Mouse (Mus musculus) ovary, postnatal 36 days (tissue): ENCODE results near the gene Ifitm6.
"Not testable (repeated sequence)": the region's sequence is repeated elsewhere in the genome, so short reads cannot be mapped to it uniquely, and the experiment has no call there.

Source experiments
- DNase-seq: peaks from one replicate; pipeline ENCODE4 v3.0.0; 2022; ENCODE audit warnings: low spot score, mixed read lengths

Gene Ifitm6

DNA sequence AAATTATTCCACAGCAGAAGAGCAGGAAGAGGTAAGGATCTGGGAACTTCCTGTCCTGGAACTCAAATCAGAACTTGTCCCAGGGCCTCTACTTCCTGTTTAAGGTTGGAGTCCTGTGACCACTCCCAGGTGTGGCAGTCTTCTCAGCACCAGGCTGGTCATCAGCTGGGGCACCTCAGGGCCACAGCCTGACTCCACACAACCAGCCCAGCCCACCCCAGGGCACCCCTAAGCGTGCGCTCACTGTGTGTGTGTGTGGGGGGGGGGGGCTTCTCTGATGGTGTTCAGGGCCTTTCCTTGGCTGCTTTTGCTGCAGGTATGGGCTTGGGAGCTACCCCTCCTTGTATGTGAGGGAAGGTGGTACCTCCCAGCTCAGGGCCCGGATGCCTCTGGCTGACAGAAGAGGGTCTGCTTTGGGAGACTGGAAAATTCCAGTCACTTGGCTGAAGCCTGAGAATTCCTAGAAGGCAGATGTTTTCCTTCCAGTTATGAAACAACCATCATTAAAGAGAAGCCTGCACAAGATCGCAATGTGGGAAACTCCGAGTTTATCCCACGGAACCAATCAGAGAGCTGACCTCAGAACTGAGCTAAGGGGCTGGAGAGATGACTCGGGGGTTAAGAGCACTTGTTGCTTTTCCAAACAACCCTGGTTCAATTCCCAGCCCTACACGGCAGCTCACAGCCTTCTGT lies 46.1 kb downstream of the Ifitm6 start:
- no peak for DNase-seq

- no peak for DNase-seq
Measured at GRCm38 (mm10) chr7:140970931-140971330, 46.8 kb downstream of the Ifitm6 start.

DNA sequence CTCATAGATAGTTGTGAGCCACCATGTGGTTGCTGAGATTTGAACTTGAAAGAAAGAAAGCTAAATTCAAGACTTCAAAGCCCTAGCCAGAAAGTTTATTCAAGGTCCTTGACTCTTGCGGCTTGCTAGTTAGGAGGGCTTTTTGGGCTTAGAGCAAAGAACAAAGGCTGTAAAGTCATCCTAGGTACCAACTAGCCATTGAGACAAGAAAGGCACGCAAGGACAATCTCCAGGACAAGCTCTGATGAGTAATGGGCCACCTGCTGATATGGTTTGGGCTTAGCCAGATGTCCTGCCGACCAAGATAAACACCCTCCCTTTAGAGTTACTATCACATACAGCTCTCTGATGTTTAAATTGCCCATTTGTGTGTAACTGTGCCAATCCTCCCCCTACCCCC lies 49.0 kb downstream of the Ifitm6 start:
- DNase-seq, result not testable (repeated sequence)

- DNase-seq, result peak; percentile 19
Measured at GRCm38 (mm10) chr7:140967862-140968591, 49.7 kb downstream of the Ifitm6 start.

- no peak for DNase-seq
Measured at GRCm38 (mm10) chr7:140966921-140967320, 50.8 kb downstream of the Ifitm6 start, which contains the start of gene Ifitm1. Gene Ifitm1, plus strand, starts transcription at chr7:140967221.
